Mouse (Mus musculus) stomach, embryonic 16.5 days (tissue): ENCODE results near the gene Coro2a. TPM values are rescaled to one million over a fixed set of nuclear protein-coding genes. Genes with fewer than 3 reads are reported as not detected.
"Not testable (repeated sequence)": the region's sequence is repeated elsewhere in the genome, so short reads cannot be mapped to it uniquely, and the experiment has no call there.

Experiments
- ATAC-seq: fragments of 200-750 bp; cut with Nextera tagmentation; 2 replicates; pipeline ENCODE4 v1.8.0; 2017; ENCODE audit warnings: moderate number of reproducible peaks, moderate TSS enrichment; ENCODE audit not compliant: insufficient read depth, low FRiP score
- H3K27ac ChIP-seq: fragments of 300-500 bp; sonication (generic); 2 replicates; pipeline ENCODE4 v1.5.1; 2014; ENCODE audit warnings: low read length
- H3K27me3 ChIP-seq: fragments of 300-500 bp; sonication (generic); 2 replicates; pipeline ENCODE4 v1.6.1; 2014; ENCODE audit warnings: low read length, control low read depth, mixed read lengths; ENCODE audit not compliant: control insufficient read depth, insufficient read depth
- H3K36me3 ChIP-seq: fragments of 300-500 bp; sonication (generic); 2 replicates; pipeline ENCODE4 v1.6.1; 2014; ENCODE audit warnings: low read length; ENCODE audit not compliant: control insufficient read depth, insufficient read depth
- H3K4me1 ChIP-seq: fragments of 300-500 bp; sonication (generic); 2 replicates; pipeline ENCODE4 v1.6.1; 2014; ENCODE audit warnings: low read length, control low read depth, mixed read lengths; ENCODE audit not compliant: control insufficient read depth, insufficient read depth
- H3K4me2 ChIP-seq: fragments of 300-500 bp; sonication (generic); 2 replicates; pipeline ENCODE4 v1.6.1; 2014; ENCODE audit warnings: low read depth, low read length, mixed read lengths
- H3K4me3 ChIP-seq: fragments of 300-500 bp; sonication (generic); replicated peaks from 2 replicates; pipeline ENCODE4 v1.5.1; 2014; ENCODE audit warnings: mild to moderate bottlenecking, low read length
- H3K9ac ChIP-seq: fragments of 300-500 bp; sonication (generic); 2 replicates; pipeline ENCODE4 v1.6.1; 2014; ENCODE audit warnings: low read length
- H3K9me3 ChIP-seq: fragments of 300-500 bp; sonication (generic); replicated peaks from 2 replicates; pipeline ENCODE4 v1.6.1; 2016; ENCODE audit warnings: low read length, control low read depth; ENCODE audit not compliant: control insufficient read depth
- WGBS: fragments of 180-500 bp; shearing (Covaris S2); extraction: QIAGEN DNeasy Blood & Tissue Kit; methylation state at CpG from one replicate; pipeline ENCODE4 v1.1.7; 2014; 5-methylcytosine and 5-hydroxymethylcytosine counted together
- polyA plus RNA-seq: library from polyadenylated mRNA; unstranded; fragments of >200 nt; fragmentation: Nextera tagmentation; extraction: Ambion mirVana; gene quantifications from 2 replicates; pipeline ENCODE4 v1.2.1, GENCODE M21; 2015

The Coro2a gene
- polyA plus RNA-seq, result 26.4 and 27.1 TPM in 2 replicates

DNA sequence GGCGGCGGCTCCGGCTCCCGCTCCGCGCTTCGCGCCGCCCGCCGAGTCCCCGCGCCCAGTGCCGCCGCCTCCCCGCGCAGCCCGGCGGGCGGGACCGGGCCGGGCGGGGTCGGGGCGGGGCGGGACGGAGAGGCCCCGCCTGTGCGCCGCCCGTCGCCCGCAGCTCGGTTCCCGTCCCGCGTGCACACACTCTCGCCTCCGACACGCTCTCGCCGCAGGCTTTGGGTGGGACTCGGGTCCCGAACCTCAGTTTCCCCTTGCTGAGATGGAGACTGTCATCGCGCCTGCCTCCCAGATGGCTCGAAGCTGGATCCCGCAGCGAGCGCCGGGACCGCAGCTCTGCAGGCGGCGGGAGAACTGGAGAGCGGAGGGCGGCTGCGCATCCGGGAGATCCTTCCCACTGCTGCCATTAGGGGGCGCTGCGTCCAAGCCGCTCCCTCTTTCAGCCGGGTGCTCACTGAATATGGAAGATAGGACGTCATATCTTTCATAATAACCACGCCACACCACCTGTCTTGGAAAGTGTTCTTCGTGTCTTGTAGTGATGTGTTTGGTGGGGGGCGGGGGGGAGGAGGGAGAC is at the start of gene Coro2a:
TSS of gene Coro2a (minus strand) at position 359 of the 580 bp plus-strand sequence.
- no peaks in the 10 kb centered on the region for H3K36me3 ChIP-seq
- H3K4me2 ChIP-seq, result peak within 1 kb of the TSS; percentile 93
- H3K27me3 ChIP-seq, result peaks cover 16% of the 10 kb centered on the region
- H3K4me3 ChIP-seq, result peak within 1 kb of the TSS; percentile 67
- WGBS, result under 1% methylated on average over 66 of the region's 66 CpGs
- peaks cover 4% of the 10 kb centered on the region; the same call in 1 of the 2 replicates for H3K4me1 ChIP-seq
- H3K27ac ChIP-seq, result peak within 1 kb of the TSS; percentile 53; the same call in 1 of the 2 replicates
- H3K9ac ChIP-seq, result peak within 1 kb of the TSS; percentile 79
- ATAC-seq, result peak; percentile 64
- H3K9me3 ChIP-seq, result no peaks in the 10 kb centered on the region

DNA sequence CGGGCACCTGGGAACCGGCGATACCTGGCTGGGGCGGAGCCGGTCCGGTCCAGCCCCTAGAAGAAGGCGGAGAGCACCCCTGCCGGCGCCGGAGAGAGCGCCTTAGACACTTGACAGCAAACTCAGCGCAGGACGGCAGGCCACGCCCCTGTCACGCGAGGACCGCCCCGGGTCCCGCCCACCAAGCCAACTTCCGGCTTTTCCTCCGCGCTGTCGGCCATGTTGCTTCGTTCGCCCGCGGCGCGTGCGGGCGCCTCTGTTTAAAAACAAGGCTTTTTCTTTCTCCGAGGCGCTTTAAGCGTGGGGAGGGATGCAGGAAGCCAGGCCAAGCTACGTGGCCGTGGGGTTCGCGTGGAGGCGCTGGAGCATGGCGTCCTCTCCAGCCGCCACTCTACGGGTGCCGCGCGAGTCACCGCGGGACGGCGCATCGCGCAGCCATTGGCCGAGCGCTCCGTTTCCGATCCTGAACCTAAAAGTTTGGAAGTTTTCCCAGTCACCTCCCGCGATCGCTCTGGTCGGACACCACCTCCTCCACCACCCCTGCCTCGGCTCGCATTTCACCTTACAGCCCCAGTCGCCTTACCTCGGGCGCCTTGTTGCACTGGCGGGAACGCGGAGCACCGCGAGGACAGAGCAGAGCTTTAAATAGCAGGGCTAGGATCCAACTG is 48.2 kb upstream of the Coro2a start, which contains the start of gene Tbc1d2:
TSS of gene Tbc1d2 (minus strand) at position 124 of the 668 bp plus-strand sequence.
- Histone ChIP-seq H3K9ac (peak within 1 kb of the TSS; percentile 76), H3K4me2 (peak within 1 kb of the TSS; percentile 96), H3K4me1 (peaks cover 5% of the 10 kb centered on the region; the same call in 1 of the 2 replicates), H3K27me3 (peaks cover 6% of the 10 kb centered on the region; the same call in 1 of the 2 replicates), H3K36me3 (no peaks in the 10 kb centered on the region), H3K27ac (peak within 1 kb of the TSS; percentile 79), H3K4me3 (peak within 1 kb of the TSS; percentile 58), H3K9me3 (no peaks in the 10 kb centered on the region)
- under 1% methylated on average over 69 of the region's 69 CpGs for WGBS
- ATAC-seq, result peak; percentile 98

DNA sequence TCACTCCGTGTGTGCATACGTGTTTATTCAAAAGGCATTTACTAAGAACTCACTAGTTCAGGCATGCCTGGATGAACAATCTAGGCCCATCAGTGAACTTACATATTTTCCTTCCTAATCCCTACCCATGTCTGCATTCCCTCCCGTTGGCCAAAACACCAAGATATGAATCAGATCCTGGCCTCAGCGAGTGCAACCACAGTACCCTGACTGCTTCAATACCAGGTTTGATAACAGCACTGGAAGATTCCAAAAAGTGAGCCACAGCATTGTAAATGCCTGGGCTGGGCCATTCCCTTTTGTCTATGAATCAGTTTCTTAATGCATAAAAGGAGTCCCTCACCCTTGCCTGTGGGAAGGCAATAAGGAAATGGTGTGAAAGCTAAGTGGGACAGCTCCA is 47.2 kb upstream of the Coro2a start:
- H3K4me2 ChIP-seq, result peak overlapping the region; percentile 96
- no peak for ATAC-seq
- H3K27me3 ChIP-seq, result peaks cover 6% of the 10 kb centered on the region; the same call in 1 of the 2 replicates
- peak overlapping the region; percentile 58 for H3K4me3 ChIP-seq
- peaks cover 5% of the 10 kb centered on the region; the same call in 1 of the 2 replicates for H3K4me1 ChIP-seq
- no peaks in the 10 kb centered on the region for H3K36me3 ChIP-seq
- peak overlapping the region; percentile 76 for H3K9ac ChIP-seq
- H3K9me3 ChIP-seq, result no peaks in the 10 kb centered on the region
- WGBS, result 27% methylated on average over 4 of the region's 4 CpGs
- peak overlapping the region; percentile 26; the same call in 1 of the 2 replicates for H3K27ac ChIP-seq

DNA sequence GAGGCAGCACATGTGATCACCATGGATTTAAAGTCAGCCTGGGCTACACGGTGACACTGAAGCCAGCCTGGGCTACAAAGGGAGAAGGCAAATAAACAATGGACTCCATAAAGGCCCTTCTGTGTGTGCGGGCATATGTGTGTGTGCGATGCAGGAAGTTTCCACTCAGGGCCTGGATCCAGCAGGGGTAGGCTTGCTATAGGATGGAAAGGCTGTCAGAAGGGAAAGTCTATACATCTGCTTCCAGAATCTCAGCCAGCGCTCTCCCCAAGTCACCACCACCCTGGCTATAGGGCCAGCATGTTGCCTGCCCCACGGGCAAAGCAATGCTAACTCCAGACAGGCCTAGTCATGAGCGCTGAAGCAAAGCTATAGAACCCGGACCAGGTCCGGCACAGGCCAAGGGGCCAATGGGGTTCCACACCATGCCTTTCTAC is 41.7 kb upstream of the Coro2a start:
- no peaks in the 10 kb centered on the region for H3K27me3 ChIP-seq
- 0 out of 2 replicates have a peak, but pooled peaks cover 2% of the 10 kb centered on the region for H3K4me1 ChIP-seq
- 81% methylated on average over 8 of the region's 8 CpGs for WGBS
- H3K9ac ChIP-seq, result no peak overlapping the region
- peak; percentile 16; the same call in 1 of the 2 replicates for ATAC-seq
- peak overlapping the region; percentile 31 for H3K27ac ChIP-seq
- no peak overlapping the region for H3K4me3 ChIP-seq
- H3K4me2 ChIP-seq, result no peak overlapping the region
- H3K9me3 ChIP-seq, result no peaks in the 10 kb centered on the region
- no peaks in the 10 kb centered on the region for H3K36me3 ChIP-seq

DNA sequence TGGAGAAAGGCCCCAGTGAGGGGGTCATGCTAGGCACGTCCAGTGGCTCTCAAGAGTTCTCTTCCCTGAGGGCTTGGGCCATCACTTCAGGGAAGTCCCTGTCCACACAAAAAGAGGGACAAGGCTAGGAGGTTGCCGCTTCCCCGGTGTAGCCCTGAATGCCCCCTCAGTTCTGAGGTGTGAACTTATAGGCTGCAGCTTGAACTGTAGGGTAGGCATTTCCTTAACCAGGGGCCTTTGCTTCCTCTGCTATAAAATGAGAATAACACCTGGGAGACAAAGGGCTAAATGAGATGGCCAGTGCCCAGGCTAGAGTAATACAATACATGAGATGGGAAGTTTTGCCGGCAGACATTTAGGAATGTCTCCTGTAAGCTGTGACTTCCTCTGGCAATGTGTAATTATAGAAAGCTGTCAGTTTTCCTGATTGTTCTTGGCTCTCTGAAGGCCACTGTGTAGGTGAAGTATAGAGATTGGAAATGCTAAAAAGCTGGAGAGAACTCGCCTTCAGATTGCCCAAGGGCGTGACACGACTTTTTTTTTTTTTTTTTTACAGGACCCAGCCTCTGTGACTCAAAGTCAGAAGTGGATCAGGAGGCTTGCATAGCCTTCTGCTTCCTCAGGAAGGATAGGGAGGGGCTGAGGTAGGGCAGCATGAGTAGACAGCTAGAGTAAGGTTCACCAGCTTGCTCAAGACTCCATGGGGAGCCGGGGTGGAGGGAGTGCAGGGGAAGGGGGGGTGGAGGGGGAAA is 41.1 kb upstream of the Coro2a start:
- H3K4me1 ChIP-seq, result 0 out of 2 replicates have a peak, but pooled peaks cover 2% of the 10 kb centered on the region
- no peak overlapping the region for H3K9ac ChIP-seq
- no peaks in the 10 kb centered on the region for H3K36me3 ChIP-seq
- peak; percentile 86 for ATAC-seq
- WGBS, result 69% methylated on average over 8 of the region's 8 CpGs
- H3K9me3 ChIP-seq, result no peaks in the 10 kb centered on the region
- no peaks in the 10 kb centered on the region for H3K27me3 ChIP-seq
- H3K27ac ChIP-seq, result peak overlapping the region; percentile 31
- no peak overlapping the region for H3K4me3 ChIP-seq
- no peak overlapping the region for H3K4me2 ChIP-seq

DNA sequence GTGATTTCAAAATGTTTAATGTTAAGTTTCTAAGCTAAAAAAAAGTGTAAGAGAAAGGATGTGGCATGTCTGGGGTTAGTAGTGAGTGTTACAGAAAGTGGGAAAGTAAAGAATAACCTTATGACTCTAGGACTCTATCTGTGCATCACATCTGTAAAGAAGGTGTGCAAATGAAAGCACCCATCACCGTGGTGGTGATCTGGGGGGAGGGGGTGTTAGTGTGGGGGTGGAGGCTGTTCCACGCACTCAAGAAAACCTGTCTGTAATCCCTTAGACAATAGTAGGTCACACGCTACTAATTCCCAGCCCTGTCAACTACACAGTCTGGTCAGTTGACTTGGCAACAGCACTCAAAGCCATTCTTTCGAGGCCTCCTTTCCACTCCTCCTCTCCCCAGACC is 39.3 kb upstream of the Coro2a start:
- ATAC-seq, result no peak
- 74% methylated on average over 4 of the region's 4 CpGs for WGBS
- Histone ChIP-seq H3K27ac (no peak overlapping the region), H3K4me3 (no peak overlapping the region), H3K36me3 (no peaks in the 10 kb centered on the region), H3K4me1 (0 out of 2 replicates have a peak, but pooled peaks cover 2% of the 10 kb centered on the region), H3K27me3 (no peaks in the 10 kb centered on the region), H3K4me2 (no peak overlapping the region), H3K9ac (no peak overlapping the region), H3K9me3 (no peaks in the 10 kb centered on the region)

DNA sequence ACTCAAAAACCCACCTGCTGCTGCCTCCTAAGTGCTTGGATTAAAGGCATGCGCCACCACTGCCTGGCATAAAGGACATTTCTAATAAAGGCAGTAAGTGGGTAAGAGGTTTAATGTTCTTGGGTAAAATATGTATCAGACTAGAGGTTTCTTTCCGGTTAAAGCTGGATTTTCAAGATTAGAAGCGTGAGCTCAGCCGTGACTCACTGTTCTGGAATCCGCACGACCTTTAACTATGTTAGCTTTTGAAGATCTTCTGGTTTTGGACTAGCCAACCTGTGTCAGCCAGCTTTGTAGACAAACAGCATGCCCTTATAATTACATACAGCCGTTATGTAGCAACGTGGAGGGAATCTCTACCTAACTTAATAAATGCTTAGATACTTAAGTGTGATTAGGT is 37.9 kb upstream of the Coro2a start:
- WGBS, result 57% methylated on average over 8 of the region's 8 CpGs
- no peak for ATAC-seq

DNA sequence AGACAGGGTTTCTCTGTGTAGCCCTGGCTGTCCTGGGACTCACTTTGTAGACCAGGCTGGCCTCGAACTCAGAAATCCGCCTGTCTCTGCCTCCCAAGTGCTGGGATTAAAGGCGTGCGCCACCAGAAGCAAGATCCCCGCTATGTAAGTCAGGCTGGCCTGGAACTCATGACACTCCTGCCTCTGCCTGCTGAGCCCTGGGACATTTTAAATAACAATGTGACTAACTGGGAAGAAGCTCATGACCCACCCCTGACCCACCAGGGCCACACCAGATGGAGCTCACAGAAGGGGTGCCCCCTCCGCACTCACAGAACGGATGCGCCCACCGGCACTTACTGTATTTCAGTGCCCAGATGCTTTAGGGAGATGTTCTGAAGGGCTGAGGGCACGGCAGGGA is 35.2 kb upstream of the Coro2a start:
- not testable (repeated sequence) for H3K4me3 ChIP-seq, H3K27me3 ChIP-seq, H3K27ac ChIP-seq, H3K36me3 ChIP-seq, H3K4me2 ChIP-seq, ATAC-seq, H3K9ac ChIP-seq, H3K9me3 ChIP-seq, H3K4me1 ChIP-seq
- WGBS, result 91% methylated on average over 10 of the region's 10 CpGs

More for the DNA sequence above, 37.9 kb upstream of the Coro2a start:
- 0 out of 2 replicates have a peak, but pooled peaks cover 2% of the 10 kb centered on the region for H3K4me1 ChIP-seq
- H3K4me2 ChIP-seq, result no peak overlapping the region
- no peak overlapping the region for H3K27ac ChIP-seq
- no peak overlapping the region for H3K9ac ChIP-seq
- H3K36me3 ChIP-seq, result no peaks in the 10 kb centered on the region
- no peaks in the 10 kb centered on the region for H3K9me3 ChIP-seq
- H3K4me3 ChIP-seq, result no peak overlapping the region
- no peaks in the 10 kb centered on the region for H3K27me3 ChIP-seq
